Mouse (Mus musculus) CH12.LX (cell line): Measurements from ENCODE around the gene Ascc1. TPM values are rescaled to one million over a fixed set of nuclear protein-coding genes. Genes with fewer than 3 reads are reported as not detected.

ENCODE experiments used
- DNase-seq: peaks from one replicate; pipeline ENCODE4 v3.0.0-alpha.2; 2013; ENCODE audit errors: extremely low read depth
- H3K27ac ChIP-seq: 2 replicates; pipeline ENCODE4 v1.5.1; 2012; ENCODE audit warnings: low read depth, mild to moderate bottlenecking, control low read depth, moderate library complexity; ENCODE audit not compliant: insufficient read depth
- H3K27me3 ChIP-seq: replicated peaks from 2 replicates; pipeline ENCODE3; 2012; ENCODE audit warnings: inconsistent platforms
- H3K36me3 ChIP-seq, 2 experiments: replicated peaks in 1 of 2; 2 replicates each; pipeline versions ENCODE3 to v1.6.1; 2012; ENCODE audit warnings: inconsistent platforms in 1 of 2, low read length in 1 of 2, mild to moderate bottlenecking in 1 of 2, mixed read lengths in 1 of 2, moderate library complexity in 1 of 2; ENCODE audit not compliant: control insufficient read depth in 1 of 2, insufficient read depth in 1 of 2
- H3K4me1 ChIP-seq, 2 experiments: 2 replicates each; pipeline ENCODE4 v1.6.1; 2012; ENCODE audit warnings: inconsistent platforms in 1 of 2, moderate library complexity in 1 of 2; ENCODE audit not compliant: insufficient read depth in 2 of 2, control insufficient read depth in 1 of 2
- H3K4me2 ChIP-seq: 2 replicates; pipeline ENCODE4 v1.6.1; 2012; ENCODE audit warnings: low read depth, mild to moderate bottlenecking, control low read depth; ENCODE audit not compliant: poor library complexity, insufficient read depth, severe bottlenecking
- H3K4me3 ChIP-seq, 3 experiments: fragments of 150-350 bp in 1 of 3; sonication (generic) in 1 of 3; replicated peaks in 1 of 3; 2 replicates each; pipeline versions ENCODE3 to v1.5.1; 2011 to 2012; ENCODE audit warnings: low read depth in 2 of 3, low read length in 2 of 3, mild to moderate bottlenecking in 2 of 3, moderate library complexity in 2 of 3, control low read depth in 1 of 3, improper control_type of control experiment in 1 of 3, inconsistent platforms in 1 of 3, mixed read lengths in 1 of 3; ENCODE audit not compliant: poor library complexity in 1 of 3
- H3K79me2 ChIP-seq: replicated peaks from 2 replicates; pipeline ENCODE4 v1.6.1; 2012; ENCODE audit warnings: mild to moderate bottlenecking, moderate library complexity; ENCODE audit not compliant: control insufficient read depth, poor library complexity, insufficient read depth, severe bottlenecking; ENCODE audit errors: extremely low read depth
- H3K9ac ChIP-seq: 2 replicates; pipeline ENCODE4 v1.6.1; 2012; ENCODE audit warnings: low read depth, mild to moderate bottlenecking, control low read depth, moderate library complexity; ENCODE audit not compliant: insufficient read depth
- H3K9me3 ChIP-seq: replicated peaks from 2 replicates; pipeline ENCODE3; 2012; ENCODE audit warnings: low read length, inconsistent platforms, mixed read lengths
- CTCF ChIP-seq, 2 experiments: IDR thresholded peaks in 1 of 2; conservative IDR thresholded peaks in 1 of 2; 2 replicates each; pipeline ENCODE4 v1.5.1; 2011 to 2012; ENCODE audit warnings: low read depth in 2 of 2, low read length in 2 of 2, improper control_type of control experiment in 1 of 2, inconsistent platforms in 1 of 2, mild to moderate bottlenecking in 1 of 2, moderate library complexity in 1 of 2
- ELF1 ChIP-seq: IDR thresholded peaks from 2 replicates; pipeline ENCODE4 v1.6.1; 2014; ENCODE audit warnings: low read depth, mild to moderate bottlenecking, inconsistent platforms, low read length, improper control_type of control experiment
- EP300 ChIP-seq: IDR thresholded peaks from 2 replicates; pipeline ENCODE4 v1.6.1; 2011; ENCODE audit warnings: low read length, improper control_type of control experiment
- ETS1 ChIP-seq: conservative IDR thresholded peaks from 2 replicates; pipeline ENCODE4 v1.6.1; 2012; ENCODE audit warnings: low read depth, mild to moderate bottlenecking, inconsistent platforms, low read length, improper control_type of control experiment, moderate library complexity
- GABPA ChIP-seq: IDR thresholded peaks from 2 replicates; pipeline ENCODE4 v1.6.1; 2012; ENCODE audit warnings: low read depth, low read length, improper control_type of control experiment, inconsistent platforms; ENCODE audit not compliant: insufficient replicate concordance
- HCFC1 ChIP-seq: IDR thresholded peaks from 2 replicates; pipeline ENCODE4 v1.6.1; 2012; ENCODE audit warnings: low read depth, mild to moderate bottlenecking, inconsistent platforms, low read length, improper control_type of control experiment
- JUND ChIP-seq: conservative IDR thresholded peaks from 2 replicates; pipeline ENCODE4 v1.6.1; 2011; ENCODE audit warnings: low read depth, low read length, improper control_type of control experiment
- KAT2A ChIP-seq: IDR thresholded peaks from 2 replicates; pipeline ENCODE4 v1.6.1; 2012; ENCODE audit warnings: low read length, improper control_type of control experiment, inconsistent platforms; ENCODE audit not compliant: insufficient replicate concordance
- MAFK ChIP-seq: IDR thresholded peaks from 2 replicates; pipeline ENCODE4 v1.6.1; 2011; ENCODE audit warnings: low read length, improper control_type of control experiment; ENCODE audit not compliant: insufficient replicate concordance
- MAX ChIP-seq: IDR thresholded peaks from 2 replicates; pipeline ENCODE4 v1.6.1; 2011; ENCODE audit warnings: low read length, improper control_type of control experiment
- MAZ ChIP-seq: IDR thresholded peaks from 2 replicates; pipeline ENCODE4 v1.6.1; 2012; ENCODE audit warnings: low read depth, mild to moderate bottlenecking, inconsistent platforms, low read length, improper control_type of control experiment, moderate library complexity
- MEF2A ChIP-seq: IDR thresholded peaks from 2 replicates; pipeline ENCODE4 v1.6.1; 2014; ENCODE audit warnings: low read depth, mild to moderate bottlenecking, inconsistent platforms, low read length, improper control_type of control experiment, borderline replicate concordance
- MXI1 ChIP-seq: IDR thresholded peaks from 2 replicates; pipeline ENCODE4 v1.6.1; 2011; ENCODE audit warnings: mild to moderate bottlenecking, low read depth, low read length, improper control_type of control experiment
- MYC ChIP-seq: IDR thresholded peaks from 2 replicates; pipeline ENCODE4 v1.6.1; 2011; ENCODE audit warnings: low read depth, mild to moderate bottlenecking, improper control_type of control experiment, low read length
- NELFE ChIP-seq: IDR thresholded peaks from 2 replicates; pipeline ENCODE4 v1.6.1; 2011; ENCODE audit warnings: low read depth, low read length, improper control_type of control experiment
- PAX5 ChIP-seq: IDR thresholded peaks from 2 replicates; pipeline ENCODE4 v1.6.1; 2012; ENCODE audit warnings: low read length, inconsistent platforms, mixed read lengths
- POLR2A ChIP-seq: IDR thresholded peaks from 2 replicates; pipeline ENCODE4 v1.6.1; 2011; ENCODE audit warnings: low read depth, mild to moderate bottlenecking, improper control_type of control experiment, low read length
- POLR2AphosphoS2 ChIP-seq: IDR thresholded peaks from 2 replicates; pipeline ENCODE4 v1.6.1; 2011; ENCODE audit warnings: low read depth, low read length, improper control_type of control experiment
- RAD21 ChIP-seq: IDR thresholded peaks from 2 replicates; pipeline ENCODE4 v1.6.1; 2011; ENCODE audit warnings: low read depth, mild to moderate bottlenecking, low read length, improper control_type of control experiment, moderate library complexity
- SIN3A ChIP-seq: IDR thresholded peaks from 2 replicates; pipeline ENCODE4 v1.6.1; 2012; ENCODE audit warnings: low read length, improper control_type of control experiment, inconsistent platforms
- SMC3 ChIP-seq: IDR thresholded peaks from 2 replicates; pipeline ENCODE4 v1.6.1; 2011; ENCODE audit warnings: low read depth, low read length, improper control_type of control experiment
- TBP ChIP-seq: conservative IDR thresholded peaks from 2 replicates; pipeline ENCODE4 v1.6.1; 2011; ENCODE audit warnings: low read depth, low read length, improper control_type of control experiment
- TCF12 ChIP-seq: IDR thresholded peaks from 2 replicates; pipeline ENCODE4 v1.6.1; 2014; ENCODE audit warnings: low read depth, mild to moderate bottlenecking, inconsistent platforms, low read length, improper control_type of control experiment
- USF2 ChIP-seq: conservative IDR thresholded peaks from 2 replicates; pipeline ENCODE4 v1.6.1; 2011; ENCODE audit warnings: low read depth, low read length, improper control_type of control experiment
- ZKSCAN1 ChIP-seq: IDR thresholded peaks from 2 replicates; pipeline ENCODE4 v1.6.1; 2012; ENCODE audit warnings: low read depth, inconsistent platforms, low read length, improper control_type of control experiment, borderline replicate concordance
- ZNF384 ChIP-seq: IDR thresholded peaks from 2 replicates; pipeline ENCODE4 v1.6.1; 2012; ENCODE audit warnings: low read depth, low read length, improper control_type of control experiment, inconsistent platforms
- dilution Hi-C: fragments of 300-500 bp; cut with MboI; formaldehyde crosslinking; loops from 2 replicates; pipeline ENCODE4 v1.14.3; 2020; ENCODE audit warnings: low sequenced_read_pairs; ENCODE audit not compliant: extremely low pct_unique_long_range_greater_than_20kb, extremely low pct_ligation_motif_present
- in situ Hi-C: fragments of 300-500 bp; cut with MboI; formaldehyde crosslinking; loops from 3 replicates; pipeline ENCODE4 v1.14.3; 2019; ENCODE audit warnings: low sequenced_read_pairs, low pct_ligation_motif_present, low pct_unique_long_range_greater_than_20kb, mixed read lengths
- polyA plus RNA-seq: library from polyadenylated mRNA; unstranded; fragments of >175 nt; gene quantifications from 2 replicates; pipeline ENCODE4 v1.2.1, GENCODE M21; 2012; ENCODE audit warnings: low read depth; ENCODE audit not compliant: insufficient read length
- total RNA-seq, 2 experiments: library from RNA; depleted of rRNA; stranded (reverse); fragments of 300-350 nt in 1 of 2; fragments of >200 nt in 1 of 2; gene quantifications; 2 replicates each; pipeline ENCODE4 v1.2.3; 2012 to 2014

Gene Ascc1
- total and polyA plus RNA-seq, 3 experiments: 20.1 to 25.5 (median 25.4) TPM

DNA sequence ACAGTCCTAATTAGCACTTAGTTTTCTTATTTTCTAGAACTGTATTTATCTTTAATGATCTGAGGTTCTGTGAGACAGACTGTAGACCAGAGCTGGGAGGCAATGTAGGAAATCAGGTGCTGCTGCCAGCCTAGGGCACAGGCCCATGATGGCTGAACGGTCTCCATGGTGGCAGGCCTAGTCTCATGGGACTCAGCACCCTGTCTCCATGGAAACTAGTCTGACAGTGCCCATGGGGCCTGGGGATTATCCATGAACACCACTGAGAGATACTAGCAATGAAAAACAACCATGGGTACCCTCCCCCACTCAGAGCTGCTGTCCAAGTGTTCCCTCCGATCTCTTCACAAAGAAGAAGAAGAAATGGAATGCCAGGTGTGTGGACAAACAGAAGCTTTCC is 29.4 kb downstream of the Ascc1 start:
- no peak overlapping the region for H3K4me3 ChIP-seq
- H3K9ac ChIP-seq: no peak overlapping the region
- no peak for DNase-seq
- no peaks in the 10 kb centered on the region for H3K27me3 ChIP-seq
- H3K36me3 ChIP-seq: peaks cover 2 to 34% of the 10 kb centered on the region in 2 experiments
- H3K4me1 ChIP-seq: peaks cover 3 to 41% of the 10 kb centered on the region in 2 experiments
- no peak overlapping the region for H3K27ac ChIP-seq
- H3K9me3 ChIP-seq: no peaks in the 10 kb centered on the region
- no peak overlapping the region for H3K4me2 ChIP-seq
- in situ Hi-C loops: no loop called here
- TF ChIP-seq ELF1: no peak
- no peak for TF ChIP-seq GABPA
- TF ChIP-seq MAZ: no peak
- no peak for TF ChIP-seq SMC3
- TF ChIP-seq HCFC1: no peak
- no peak for TF ChIP-seq PAX5
- no peak for TF ChIP-seq ZKSCAN1
- TF ChIP-seq RAD21: no peak
- TF ChIP-seq MYC: no peak
- no peak for TF ChIP-seq SIN3A
- TF ChIP-seq POLR2AphosphoS2: no peak
- no peak for TF ChIP-seq KAT2A
- no peak for TF ChIP-seq MAFK
- TF ChIP-seq MXI1: no peak
- no peaks in the 10 kb centered on the region for H3K79me2 ChIP-seq
- dilution Hi-C loops: no loop called here

DNA sequence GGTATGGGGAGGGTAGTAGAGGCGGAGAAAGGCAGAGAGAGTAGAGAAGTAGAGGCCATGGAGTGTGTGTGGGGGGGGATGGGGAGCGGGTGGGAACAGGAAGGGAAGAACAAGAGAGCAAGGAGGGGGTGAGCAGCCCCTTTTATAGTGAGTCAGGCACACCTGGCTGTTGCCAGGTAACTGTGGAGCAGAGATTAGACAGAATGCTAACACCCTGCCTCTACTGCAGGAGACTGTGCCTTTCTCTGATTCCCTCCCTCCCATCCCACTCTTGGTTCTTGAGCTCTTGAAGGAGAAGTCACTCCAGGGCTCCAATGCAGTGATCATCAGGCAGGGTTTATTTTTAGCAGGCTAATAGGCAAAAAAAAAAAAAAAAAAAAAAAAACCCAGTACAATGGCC is 30.0 kb downstream of the Ascc1 start:
- H3K4me2 ChIP-seq: no peak overlapping the region
- H3K9ac ChIP-seq: no peak overlapping the region
- in situ Hi-C loops: no loop called here
- TF ChIP-seq PAX5 (no peak), EP300 (no peak), MAX (no peak), NELFE (no peak), ETS1 (no peak), MAFK (no peak), POLR2A (no peak), SMC3 (no peak), MYC (no peak), TBP (no peak), RAD21 (no peak), GABPA (no peak), MEF2A (no peak), TCF12 (no peak), USF2 (no peak), CTCF (conservative IDR thresholded peaks at IDR 0.05 in 1 of 2, IDR thresholded peaks at IDR 0.05 in 1 of 2; ENCODE audit: low read depth in 2 of 2, low read length in 2 of 2) (no peak), KAT2A (no peak), ZNF384 (no peak), JUND (no peak)
- dilution Hi-C loops: no loop called here
- no peak overlapping the region for H3K4me3 ChIP-seq
- no peaks in the 10 kb centered on the region for H3K27me3 ChIP-seq
- H3K4me1 ChIP-seq: peaks cover 3 to 35% of the 10 kb centered on the region in 2 experiments
- no peaks in the 10 kb centered on the region for H3K79me2 ChIP-seq
- no peaks in the 10 kb centered on the region for H3K9me3 ChIP-seq
- H3K36me3 ChIP-seq: peaks cover 2 to 32% of the 10 kb centered on the region in 2 experiments
- H3K27ac ChIP-seq: no peak overlapping the region
- DNase-seq: no peak
